Mouse (Mus musculus) thymus, postnatal 14 days (tissue): ENCODE data around the gene Syce2.
"Not testable (repeated sequence)": the region's sequence is repeated elsewhere in the genome, so short reads cannot be mapped to it uniquely, and the experiment has no call there.

Source experiments
- DNase-seq: peaks from one replicate; pipeline ENCODE4 v3.0.0; 2021

Gene Syce2

GRCm38 (mm10) chr8:84902920-84903661, 31.2 kb downstream of the Syce2 start:
- DNase-seq: peak; percentile 98

DNA sequence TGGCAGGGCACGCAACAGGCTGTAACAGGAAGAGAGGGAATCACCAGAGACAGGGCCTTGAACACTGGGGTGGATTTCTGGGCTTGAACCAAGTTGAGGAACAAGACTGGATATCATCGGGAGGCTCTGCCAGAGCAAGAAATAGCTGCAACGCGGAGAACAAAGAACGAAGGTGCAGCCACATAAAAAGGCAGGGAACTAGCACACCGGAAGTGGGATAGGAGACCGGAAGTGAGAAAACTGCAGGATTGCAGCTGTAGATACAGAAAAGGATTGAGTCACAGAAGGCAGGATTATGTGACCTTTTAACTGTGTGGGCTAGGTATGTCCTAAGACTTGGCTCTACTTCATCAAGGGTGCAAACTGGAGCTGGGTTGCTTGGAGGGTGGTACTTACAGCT, 32.4 kb downstream of the Syce2 start:
- DNase-seq: peak; percentile 16

GRCm38 (mm10) chr8:84907037-84907436, 35.1 kb downstream of the Syce2 start:
- no peak for DNase-seq

DNA sequence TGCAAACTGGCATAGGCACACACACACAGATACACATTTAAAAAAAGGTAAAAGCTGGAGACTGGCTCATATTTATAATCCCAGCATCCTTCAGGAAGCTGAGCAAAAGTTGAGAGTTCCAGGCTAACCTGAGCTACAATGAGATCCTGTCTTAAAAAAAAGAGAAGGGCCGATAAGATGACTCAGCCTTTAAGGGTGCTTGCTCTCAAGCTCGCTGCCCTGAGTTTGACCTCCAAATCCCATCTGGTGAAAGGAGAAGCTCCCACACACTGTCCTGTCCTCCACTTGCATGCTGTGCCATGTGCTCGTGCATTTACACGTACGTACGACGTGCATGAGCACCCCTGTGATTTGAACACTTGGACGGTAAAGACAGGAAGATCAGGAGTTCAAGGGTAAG, 35.6 kb downstream of the Syce2 start:
- no peak for DNase-seq

- DNase-seq: not testable (repeated sequence)
Measured at GRCm38 (mm10) chr8:84907979-84908378, 36.1 kb downstream of the Syce2 start.

DNA sequence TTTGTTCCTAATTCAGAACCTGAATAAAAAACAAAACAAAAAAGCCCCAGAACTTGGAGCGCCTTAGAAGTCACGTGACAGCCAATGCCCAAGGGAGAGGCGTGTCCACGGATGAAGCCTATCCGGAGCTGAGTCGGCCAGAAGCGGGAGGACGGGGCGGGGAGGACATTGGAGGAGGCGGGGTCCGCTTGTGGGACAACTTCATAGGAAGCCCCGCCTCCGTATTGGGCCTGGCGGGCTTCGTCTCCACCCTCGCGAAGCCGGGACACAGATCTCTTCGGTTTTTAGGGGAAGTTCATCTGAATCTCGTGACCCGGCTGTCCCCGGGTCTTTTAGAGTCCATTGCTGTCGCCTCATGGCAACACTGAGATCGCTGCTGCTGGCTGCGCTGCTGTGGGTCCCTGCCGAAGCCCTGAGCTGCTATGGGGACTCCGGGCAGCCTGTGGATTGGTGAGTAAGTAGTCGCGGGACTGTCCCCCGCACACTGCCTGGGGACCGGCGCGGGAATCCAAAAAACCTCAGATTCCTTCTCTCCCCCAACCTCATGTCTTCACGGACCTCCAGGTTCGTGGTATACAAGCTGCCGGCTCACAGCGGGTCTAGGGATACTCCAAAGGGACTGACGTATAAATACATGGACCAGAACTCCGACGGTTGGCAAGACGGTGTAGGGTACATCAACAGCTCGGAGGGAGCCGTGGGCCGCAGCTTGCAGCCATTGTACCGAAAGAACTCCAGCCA, 36.7 kb downstream of the Syce2 start, which contains the start of gene Dnase2a:
Dnase2a (plus strand) TSS at position 140 of the 741 bp plus-strand sequence.
- DNase-seq: peak; percentile 81

DNA sequence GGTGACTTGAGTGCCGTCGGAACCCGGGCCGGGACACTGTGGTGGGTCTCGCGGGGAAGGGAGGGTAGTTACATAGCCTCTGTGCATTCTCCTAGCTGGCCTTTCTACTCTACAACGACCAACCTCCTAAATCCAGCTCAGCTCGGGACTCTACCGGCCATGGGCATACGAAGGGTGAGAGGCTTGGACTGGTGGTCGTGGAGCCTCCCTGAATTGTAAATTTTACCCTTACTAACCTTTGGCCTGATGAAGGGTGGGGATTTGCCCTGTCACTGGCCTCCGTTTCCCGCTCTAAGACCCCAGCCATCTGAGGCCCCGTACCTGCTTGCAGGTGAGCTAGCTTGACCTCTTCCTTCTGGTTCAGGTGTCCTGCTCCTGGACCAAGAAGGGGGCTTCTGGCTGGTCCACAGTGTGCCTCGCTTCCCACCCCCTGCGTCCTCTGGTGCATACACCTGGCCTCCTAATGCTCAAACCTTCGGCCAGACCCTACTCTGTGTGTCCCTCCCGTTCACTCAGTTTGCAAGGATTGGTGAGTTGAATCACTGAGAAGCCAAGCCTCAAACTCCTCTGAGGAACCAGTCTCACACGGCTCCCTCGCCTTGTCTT, 37.4 kb downstream of the Syce2 start:
- DNase-seq: no peak

DNA sequence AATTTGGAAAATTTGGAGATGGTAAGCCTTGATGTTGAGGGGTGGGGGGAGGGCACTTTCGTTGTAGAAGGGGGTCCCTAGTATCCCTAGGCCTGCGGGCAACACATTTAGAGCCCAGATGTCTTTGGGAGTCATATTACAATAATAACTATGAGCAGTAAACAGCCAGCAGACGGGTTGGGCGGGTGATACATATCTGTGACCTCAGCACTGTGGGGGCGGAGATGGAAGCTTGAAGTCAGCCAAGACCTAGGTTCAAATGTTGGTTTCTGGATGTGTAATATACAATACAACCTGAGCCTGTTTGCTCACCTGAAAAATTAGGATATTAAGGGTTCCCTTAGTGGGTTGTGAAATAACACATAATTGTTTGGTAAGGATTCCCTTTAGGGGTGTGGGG, 38.0 kb downstream of the Syce2 start:
- no peak for DNase-seq

DNA sequence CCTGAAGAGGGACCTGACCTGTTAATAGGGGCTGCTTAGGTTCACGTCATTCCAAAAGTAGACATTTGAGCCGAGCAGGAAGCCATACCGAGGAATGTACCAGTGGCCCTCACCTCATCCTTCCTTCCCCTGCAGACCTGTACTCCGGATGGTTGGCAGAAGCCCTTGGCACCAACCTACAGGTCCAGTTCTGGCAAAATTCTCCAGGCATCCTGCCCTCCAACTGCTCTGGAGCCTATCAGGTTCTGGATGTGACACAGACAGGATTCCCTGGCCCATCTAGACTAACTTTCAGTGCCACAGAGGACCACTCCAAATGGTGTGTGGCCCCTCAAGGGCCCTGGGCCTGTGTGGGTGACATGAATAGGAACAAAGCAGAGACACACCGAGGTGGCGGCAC, 38.6 kb downstream of the Syce2 start:
- no peak for DNase-seq

DNA sequence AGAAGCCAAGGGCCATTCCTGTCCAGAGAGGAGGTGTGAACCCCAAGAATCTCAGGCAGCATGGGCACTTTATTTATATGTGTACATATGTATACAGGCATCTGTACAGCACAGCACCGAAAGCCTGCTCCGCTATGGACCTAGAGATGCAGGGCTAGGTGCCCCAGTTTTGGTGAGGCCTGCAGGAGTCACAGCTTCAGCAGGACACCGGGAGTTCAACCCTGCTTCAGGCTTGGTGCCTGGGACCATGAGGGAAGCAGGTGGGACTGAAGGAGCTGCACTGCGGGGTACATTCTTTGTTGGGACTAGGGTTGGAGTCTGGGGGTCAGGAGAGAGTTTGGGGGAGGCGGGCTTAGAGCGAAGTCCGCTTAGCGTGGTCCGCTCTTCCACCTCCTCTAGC, 39.9 kb downstream of the Syce2 start:
- no peak for DNase-seq

DNA sequence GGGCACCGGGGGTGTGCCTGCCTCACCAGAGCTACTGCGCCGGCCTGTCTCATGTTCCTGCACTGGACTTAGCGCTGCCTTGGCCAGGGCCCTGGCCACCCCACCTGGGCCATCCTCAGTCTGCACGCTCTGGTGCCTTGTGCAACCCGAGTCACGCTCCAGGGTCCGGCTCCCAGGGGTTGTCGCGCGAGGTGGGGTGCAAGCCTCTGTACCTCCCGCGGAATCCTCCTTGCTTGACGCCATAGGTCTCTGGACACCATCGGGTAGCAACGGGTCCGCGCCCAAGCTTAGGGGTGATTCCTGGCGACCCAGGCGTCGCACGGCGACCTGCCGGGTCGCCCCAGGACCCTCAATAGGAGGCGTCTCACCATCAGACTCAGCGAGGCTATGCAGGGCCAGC, 40.5 kb downstream of the Syce2 start:
- no peak for DNase-seq

- DNase-seq: peak; percentile 86
Measured at GRCm38 (mm10) chr8:84912895-84913501, 41.1 kb downstream of the Syce2 start.

DNA sequence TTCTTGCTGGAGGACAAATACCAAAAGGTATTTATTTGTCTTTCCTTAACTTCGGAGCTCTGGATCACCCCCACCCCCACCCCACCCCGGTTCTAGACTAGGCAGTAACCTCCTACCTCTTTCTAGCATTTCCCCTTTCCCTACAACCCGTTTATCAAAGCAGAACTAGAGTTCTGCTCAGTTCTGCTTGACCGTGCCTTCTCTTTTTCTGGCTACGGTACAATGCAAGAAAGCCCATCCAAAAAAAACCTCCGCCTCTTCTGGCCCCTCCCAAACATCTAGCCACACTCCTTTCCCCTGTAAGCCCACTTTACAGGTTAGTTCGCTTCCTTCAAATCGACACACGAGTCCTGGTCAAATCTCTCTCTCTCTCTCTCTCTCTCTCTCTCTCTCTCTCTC, 41.6 kb downstream of the Syce2 start:
- no peak for DNase-seq

DNA sequence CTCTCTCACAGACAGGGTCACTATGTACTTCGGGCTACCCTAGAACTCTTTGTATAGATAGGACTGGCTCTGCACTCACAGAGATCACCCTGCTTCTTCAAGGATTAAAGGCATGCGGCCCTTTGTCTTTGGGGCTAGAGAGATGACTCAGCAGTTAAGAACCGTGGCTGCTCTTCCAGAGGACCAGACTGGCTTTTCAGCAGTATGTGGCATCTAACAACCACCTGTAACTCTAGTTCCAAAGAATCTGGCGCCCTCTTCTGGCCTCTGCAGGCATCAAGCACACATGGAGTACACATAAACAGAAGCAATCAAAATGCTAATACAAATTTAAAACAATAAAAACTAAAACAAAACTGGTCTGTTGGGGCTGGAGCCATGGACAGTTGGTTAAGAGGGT, 42.0 kb downstream of the Syce2 start:
- DNase-seq: peak; percentile 56

- DNase-seq: no peak
Measured at GRCm38 (mm10) chr8:84915269-84915668, 43.4 kb downstream of the Syce2 start.

DNA sequence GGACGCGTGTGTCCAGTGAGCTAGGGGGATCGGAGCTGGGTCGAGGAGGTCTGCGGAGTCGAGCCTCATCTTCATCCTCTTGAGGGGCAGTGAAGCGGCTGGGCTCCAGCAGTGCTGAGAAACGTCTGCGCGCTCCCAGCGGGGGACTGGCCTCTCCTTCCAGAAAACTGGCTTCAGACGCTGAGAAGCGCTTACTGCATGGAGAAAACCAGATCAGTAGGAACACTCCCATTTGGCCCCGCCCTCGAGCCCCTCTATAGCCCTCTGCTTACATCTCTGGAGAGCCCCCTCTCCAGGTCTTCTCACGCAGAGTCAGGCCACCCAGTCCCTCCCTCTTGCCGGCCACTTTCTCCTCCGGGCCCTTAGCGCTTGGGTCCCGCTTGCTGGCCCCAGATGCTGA, 45.9 kb downstream of the Syce2 start:
- no peak for DNase-seq

DNA sequence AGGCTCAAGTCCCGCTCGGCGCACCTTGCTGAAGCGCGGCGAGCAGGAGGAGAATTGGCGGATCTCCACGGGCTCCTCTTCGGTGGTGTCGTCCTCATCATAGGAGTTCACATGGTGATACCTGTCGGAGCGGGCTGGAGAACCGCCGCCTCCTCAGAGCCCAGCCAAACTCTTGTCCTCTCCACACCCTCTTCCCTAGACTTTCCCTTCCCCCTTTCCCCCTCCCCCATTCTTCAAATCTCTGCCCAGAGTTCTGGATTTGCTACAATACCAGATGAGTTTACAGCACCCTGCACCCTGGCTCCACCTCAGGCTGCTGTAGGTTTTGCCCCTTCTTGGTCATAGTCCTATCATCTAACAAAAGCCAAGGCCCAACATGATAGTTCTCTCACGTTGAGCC, 46.7 kb downstream of the Syce2 start:
- DNase-seq: no peak

GRCm38 (mm10) chr8:84921596-84921995, 49.7 kb downstream of the Syce2 start:
- no peak for DNase-seq

GRCm38 (mm10) chr8:84925557-84925956, 53.6 kb downstream of the Syce2 start:
- DNase-seq: no peak

DNA sequence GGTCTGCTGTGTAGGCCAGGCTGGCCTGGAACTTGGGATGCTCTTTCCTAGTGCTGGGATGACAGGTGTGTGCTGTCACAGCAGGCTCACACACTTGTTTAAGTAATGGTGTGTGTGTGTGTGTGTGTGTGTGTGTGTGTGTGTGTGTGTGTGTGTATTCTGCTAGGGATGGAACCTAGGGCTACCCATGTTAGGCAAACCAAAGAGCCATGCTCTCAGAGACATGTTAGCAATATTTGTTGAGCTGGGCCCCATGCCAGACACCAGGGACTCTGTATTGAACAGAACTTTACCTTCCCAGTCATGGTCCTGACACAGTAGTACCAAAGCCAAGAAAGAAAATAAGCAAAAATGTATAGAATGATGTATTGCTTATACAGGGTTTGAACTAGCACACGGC, 55.6 kb downstream of the Syce2 start:
- DNase-seq: no peak

DNA sequence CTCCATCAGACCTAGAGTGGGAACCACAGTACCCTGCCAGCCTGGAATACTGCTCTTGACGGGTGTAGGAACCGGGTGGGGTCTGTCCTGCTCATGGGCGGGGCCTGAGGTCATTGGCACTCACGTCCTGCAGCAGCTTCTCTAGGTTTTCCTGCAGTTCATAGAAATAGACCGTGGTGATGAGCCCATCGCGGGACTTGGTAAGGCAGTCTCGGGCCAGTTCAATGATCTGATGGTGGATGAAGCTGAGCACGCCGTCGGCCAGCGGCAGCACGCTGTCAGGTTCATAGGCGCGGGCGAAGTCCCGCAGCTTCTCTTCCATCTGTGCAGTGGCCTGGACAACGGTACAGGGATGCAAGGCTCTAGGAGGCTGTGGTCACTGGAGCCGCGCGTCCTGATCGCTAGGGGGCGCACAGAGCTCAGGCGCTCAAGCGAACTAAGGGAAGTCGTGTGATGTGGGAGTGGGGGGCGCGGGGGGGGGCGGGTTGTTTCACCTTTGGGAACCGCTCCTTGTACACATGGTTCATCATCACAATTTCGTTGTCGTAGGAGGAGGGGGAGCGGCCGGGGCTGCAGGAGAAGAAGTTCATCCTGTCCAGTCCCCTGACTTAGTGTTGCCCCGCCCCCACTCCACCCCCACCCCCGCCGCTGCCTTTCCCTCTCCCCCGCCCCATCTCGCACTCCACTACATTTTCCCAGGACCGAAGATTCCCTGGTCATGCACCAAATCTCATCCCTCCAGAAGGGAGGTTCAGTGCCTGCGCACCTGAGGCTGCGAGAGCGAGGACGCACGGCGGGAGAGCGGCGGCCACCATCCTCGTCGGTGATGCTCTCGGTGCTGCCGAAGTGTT, 56.8 kb downstream of the Syce2 start:
- peak; percentile 68 for DNase-seq

- DNase-seq: no peak
Measured at GRCm38 (mm10) chr8:84930582-84930981, 58.7 kb downstream of the Syce2 start.
